Mouse (Mus musculus) layer of hippocampus, postnatal 25 days (tissue): ENCODE measurements at regions not wholly inside any gene's neighbourhood (a gene's known extent, or its start where the extent isn't known, plus 50 kb on each side); places are given as distances from the start of the nearest gene placed in this dataset.

Experiments
- DNase-seq, 2 experiments: peaks; one replicate each; pipeline ENCODE4 v3.0.0; 2022; ENCODE audit warnings: mixed read lengths in 2 of 2, low spot score in 1 of 2; ENCODE audit errors: extremely low spot score in 1 of 2

DNA sequence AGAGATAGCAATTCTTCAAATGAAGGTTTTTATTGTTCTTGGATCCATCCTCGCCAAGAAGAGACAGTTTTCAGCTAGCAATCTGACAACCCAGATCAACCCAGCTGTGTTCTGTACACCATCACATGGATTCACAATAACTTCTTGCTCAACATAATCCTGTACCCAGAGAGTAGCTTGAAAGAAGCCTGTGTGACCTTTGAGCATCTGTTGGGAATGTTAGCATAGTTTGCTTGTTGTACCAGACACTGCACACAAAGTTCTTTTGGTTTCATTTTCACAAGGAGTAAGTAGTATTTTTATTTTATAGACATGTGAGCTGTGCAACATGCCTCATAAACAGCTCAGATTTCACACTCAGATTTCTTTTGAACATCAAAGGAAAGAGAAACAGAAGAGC lies 136.0 kb downstream of the Gm9733 start:
- DNase-seq: no peak

DNA sequence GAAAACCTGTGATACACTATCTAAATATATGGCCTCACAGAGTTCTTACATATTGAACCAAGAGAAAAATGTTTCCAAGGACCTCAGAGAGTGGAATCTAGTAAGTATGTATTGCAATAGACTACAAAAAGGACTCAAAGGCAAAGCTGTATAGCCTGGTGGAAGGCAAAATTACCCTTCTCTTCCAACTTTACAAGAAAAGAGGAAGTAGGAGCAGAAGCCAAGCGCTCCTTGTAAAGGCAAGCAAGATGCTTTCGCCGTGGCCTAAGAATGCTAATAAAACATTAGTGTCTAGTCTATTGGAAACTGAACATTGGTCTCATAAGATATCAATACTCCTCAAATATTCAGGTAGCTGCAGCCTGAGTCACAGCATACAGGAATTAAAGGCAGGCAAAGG lies 134.0 kb downstream of the Gm9733 start:
- DNase-seq: no peak

DNA sequence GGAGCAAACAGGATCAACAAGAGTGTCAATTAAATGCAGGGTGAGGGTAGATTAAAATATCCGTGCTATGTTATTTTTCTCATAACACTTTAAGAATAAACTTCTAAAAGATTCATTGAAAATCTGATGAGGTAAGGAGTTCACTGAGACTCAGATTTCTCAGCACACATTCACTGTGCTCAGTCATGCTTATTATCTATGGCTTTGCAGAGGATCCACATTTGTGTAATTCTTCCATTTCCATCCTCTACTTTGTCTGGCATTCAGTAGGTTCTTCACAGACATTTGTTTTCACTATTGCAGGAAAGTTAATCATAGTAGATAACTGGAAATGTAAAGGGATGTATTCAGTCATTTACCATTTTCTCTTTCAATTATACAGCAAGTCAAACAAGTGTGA lies 131.8 kb downstream of the Gm9733 start:
- DNase-seq: no peak

DNA sequence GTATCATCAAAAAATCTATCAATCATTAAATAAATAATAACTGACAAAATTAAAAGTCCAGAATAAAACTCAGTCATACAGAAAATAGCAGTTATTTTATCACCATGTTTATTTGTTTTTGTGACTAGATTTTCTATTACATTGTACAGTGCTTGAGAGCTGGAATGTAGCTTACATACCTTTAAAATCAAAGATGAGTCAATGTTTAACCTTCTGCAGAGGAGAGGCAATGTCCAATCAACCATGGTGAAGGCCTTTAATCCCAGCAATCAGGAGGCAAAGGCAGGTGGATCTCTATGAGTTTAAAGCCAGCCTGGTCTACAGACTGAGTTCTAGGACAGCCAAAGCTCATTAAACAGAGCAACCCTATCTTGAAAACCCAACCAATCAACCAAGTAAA lies 131.1 kb downstream of the Gm9733 start:
- DNase-seq: no peak

DNA sequence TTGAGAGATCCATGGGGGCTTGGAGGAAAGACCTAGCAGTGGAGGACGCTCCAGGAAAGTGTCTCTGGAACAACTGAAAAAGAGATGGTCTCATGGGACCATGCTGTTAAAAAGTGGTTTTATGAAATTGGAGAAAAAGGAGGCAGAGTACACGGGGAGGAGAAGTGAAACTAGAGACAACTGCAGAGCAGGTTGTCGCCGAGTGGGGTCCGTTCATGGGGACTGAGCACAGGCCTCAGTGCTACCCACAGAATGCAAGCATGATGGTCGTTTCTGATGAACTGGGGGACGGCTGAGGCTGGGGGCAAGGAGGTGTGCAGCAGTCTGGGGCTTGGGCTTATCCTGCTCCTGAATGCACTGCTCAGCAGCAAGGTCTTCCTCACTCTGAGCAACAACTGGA lies 129.3 kb downstream of the Gm9733 start:
- no peak for DNase-seq

DNA sequence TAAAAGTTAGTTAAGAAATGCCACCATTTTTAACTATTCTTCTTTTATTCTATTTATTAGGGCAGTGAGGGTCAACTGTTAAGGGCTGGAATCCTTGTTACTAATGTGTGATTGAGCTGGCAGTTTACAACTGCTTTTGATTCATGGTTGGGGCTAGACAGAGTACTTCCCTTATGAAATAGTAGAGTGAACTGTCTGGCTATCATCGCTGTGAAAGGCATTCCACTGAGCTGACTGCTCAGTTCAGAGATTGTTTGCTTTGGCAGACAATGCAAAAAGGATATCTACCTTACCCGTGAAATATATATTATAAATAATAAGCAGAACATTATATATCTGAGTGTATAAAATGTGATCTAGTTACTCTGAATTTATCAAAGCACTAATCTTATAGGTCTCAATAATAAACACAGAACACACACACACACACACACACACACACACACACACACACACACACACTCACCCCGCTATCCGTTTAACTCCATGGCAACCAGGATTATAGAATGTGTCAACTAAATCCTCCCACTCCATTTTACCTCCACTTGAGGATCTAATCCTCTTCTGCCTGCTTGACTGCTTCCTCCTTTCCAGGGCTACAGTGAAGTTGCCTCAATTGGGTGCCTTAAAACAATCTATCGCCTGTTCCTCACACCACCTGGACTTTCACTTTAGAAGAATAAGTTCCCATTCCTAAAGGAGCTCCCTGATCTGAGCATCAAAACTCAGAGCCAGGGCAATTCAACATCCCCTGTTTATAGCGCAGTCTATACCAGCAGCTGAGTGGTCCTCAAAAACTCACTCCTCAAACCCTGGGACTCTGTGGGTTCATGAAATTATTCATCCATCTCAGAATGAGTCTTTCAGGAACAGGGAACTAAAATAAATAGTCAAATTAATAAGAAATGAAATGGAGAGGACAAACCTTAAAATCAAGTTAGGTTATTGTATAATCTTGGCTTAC lies 126.6 kb downstream of the Gm9733 start:
- DNase-seq: no peak

DNA sequence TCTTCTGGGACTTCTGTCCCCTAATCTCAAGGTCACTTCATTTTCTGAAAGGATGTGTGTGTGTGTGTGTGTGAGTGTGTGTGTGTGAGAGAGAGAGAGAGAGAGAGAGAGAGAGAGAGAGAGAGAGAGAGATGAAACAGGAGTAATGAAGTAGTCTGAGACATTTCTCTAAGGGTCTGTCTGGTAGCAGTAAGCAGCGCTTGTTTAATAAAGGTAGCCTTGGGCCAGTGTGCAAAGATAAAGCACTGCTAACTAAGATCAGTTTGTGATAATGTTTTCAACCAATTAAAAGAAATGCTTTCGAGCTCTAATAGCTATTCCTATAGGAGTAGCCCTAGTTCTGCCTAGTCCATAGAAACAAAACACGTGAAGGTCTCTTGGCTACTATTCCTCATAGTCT lies 119.7 kb downstream of the Gm9733 start:
- DNase-seq: no peak

DNA sequence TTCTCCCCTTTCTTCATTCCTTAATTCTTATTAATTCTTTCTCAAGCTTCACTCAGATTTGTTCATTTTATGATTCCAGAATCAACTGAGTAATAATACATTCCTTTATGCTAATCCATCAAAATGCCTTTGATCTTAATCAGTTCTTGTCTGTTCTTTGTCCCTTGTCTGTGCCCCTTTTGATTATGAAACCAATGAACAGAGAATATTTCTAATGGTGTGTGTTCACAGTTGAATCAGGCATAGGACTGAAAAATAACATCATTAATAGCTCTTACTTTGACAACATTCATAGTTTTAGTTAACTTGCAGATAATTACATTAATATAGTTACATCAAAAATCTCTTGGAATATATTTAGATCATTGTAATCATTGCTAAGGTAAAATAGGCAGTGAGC lies 114.5 kb downstream of the Gm9733 start:
- DNase-seq: no peak

DNA sequence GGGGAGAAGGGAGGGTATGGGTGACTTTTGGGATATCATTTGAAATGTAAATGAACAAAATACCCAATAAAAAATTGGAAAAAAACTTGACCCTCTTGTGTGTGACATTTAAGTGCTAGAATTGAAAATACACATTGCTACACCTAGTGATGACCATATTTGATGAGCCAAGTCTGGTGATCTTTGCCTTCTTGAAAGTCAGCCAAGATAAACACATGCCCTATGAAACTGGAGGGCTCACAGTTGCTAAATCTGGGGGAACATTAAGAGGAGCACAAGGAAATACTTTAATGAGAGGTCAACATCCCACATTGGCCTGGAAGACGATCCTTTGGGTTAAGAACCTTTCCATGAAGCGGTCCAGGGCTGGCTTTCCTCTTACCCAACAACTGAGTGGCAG lies 112.8 kb downstream of the Gm9733 start:
- DNase-seq: no peak

DNA sequence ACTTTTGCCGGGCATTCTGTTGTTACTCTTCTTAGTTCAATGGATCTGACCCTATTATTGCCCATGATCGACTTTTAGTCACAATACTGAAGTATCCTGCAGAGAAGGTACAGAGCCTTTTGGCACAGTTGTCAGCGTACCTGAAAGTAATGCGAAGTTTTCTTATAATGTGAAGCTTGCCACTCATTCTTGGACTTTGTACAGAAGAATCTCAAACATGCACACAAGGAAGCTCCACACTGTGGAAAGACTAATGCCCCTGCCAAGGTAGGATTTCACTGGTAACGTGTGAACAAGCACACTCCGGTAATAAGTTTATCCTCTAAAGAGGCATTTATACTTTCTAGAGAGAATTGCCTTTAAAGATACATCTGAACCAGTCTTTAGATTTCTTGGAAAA lies 108.8 kb downstream of the Gm9733 start:
- no peak for DNase-seq

DNA sequence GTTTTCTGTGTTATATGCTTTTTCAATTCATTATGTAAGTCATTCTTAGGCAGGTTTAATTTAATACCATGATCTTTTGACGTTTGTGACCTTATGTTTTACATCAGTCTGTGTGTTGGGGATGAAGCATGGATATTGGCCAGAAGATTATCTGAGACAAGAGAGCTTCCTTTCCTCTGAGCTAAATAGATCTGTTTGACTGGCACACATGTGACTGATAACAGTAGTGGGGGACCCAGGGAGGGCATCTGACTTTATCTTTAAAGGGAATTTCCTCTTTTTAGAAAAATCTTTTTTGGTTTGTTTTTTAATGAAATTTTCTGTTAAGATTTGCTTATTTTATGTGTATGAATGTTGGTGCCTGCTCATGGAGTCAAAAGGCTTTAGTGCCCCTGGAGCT lies 107.7 kb downstream of the Gm9733 start:
- no peak for DNase-seq

DNA sequence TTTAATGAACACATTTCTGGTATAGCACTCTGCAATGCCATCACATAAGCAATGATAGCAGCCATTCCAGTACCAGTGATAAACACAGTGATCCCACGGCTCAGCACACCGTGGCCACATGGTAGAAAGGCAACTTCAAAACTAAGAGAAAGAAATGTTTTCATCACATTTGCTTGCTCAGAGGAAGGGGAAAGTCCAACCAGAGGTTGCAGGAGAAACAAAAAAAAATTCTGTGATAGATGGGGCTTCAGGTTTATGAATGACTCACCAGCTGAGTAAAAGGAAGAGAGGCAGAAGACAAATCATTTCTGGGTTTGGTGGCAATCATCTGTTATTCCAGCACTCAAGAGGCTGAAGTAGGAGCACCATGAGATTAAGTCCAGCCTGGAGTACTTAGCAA lies 103.5 kb downstream of the Gm9733 start:
- no peak for DNase-seq

DNA sequence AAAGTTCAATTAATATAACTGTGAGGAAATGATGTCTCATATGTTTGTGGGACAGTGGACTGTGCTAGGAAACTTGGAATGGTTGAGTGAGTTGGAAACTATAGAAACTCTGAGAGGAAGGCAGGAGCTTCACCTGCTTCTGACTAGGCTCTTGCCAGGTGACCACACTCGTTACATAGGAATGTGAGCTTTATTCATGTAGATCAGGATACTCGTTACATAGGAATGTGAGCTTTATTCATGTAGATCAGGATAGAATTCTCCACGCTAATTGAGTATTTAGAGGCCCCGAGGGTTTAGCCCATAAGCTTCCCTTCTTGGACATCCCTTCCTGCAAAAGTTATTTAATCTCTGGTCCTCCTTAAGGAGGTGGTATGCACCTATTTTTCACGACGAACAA lies 101.9 kb downstream of the Gm9733 start:
- no peak for DNase-seq

DNA sequence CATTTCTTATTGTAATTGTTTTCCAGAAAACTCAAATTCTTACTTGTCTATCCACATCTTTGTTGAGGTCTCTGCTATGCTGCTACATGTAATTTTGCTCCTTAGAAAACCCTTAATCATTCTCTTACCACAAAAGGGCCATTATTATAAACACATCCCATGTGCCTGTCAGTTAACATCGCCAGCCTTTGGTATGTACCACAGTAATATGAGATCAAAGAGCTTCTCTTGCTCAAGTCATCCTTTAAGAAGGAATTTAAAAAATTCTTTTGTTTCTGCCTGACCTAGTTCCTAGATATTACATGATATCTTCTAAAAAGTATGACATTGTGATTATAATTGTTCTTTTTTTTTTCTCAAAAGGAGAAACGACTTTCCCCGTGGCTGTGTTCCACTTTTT lies 100.7 kb downstream of the Gm9733 start:
- DNase-seq: no peak

DNA sequence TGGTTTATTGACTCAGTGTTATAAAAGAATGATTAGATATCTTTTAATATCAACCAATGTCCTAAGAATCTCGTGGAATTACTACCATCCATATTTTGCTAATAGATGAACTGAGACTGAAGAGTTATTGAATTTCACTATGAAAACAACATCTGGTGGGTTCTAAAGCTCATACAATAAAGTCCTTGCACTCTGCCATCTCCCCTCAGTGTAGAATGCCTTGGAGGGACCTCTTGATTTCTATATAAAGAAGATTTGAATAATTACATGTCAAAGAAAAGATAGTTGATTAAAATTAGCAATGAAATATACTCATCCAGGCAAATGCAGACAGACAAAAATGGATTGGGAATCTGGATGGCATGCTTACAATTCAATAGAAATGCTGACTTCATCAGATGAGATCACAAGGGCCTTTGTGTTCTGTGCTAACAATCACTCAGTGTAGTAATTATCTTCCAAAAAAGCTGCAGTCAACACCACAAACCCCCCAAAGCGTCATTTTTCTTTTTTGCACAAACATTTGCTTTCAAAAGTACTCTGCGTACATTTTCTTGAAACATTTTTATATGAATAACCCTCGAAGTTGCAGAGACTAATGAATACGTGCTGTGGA lies 94.2 kb downstream of the Gm9733 start:
- DNase-seq: no peak

DNA sequence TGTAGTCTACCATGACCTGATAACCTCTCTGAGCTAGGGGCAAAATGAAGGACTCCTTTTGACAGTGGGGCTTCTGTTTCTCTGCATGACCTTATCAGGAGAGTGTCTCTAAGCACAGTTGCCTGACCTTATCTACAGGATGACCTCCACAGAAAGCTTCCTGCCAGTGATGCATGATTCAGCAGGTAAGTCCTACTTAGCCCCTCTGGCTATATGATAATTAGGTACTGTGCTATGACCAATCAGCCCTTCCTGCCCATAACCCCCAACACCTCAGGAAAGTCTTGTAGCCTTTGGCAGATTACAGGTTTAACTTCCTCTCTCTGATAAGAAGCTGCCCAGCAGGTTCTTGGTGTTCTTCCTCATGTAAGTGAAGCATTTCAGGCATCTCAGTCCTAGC lies 89.7 kb downstream of the Gm9733 start:
- DNase-seq: no peak

DNA sequence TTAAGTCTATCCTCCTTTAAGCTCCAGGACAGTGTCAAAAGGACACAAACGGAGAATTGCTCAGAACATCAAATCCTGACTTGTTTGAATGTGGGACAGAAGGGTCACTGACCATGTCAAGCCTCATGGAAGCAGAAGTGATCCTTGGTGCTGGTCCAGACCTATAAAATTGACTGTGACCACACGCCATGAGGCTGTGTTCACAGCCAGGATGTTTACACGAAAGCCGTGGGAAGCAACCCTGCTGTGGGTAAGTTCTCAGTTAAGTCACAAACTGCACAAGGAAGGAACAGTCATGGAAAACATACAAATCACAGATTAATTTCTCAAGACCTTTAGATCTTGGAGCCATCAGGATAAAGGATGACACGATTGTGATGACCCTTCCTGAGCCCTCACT lies 88.5 kb downstream of the Gm9733 start:
- no peak for DNase-seq

DNA sequence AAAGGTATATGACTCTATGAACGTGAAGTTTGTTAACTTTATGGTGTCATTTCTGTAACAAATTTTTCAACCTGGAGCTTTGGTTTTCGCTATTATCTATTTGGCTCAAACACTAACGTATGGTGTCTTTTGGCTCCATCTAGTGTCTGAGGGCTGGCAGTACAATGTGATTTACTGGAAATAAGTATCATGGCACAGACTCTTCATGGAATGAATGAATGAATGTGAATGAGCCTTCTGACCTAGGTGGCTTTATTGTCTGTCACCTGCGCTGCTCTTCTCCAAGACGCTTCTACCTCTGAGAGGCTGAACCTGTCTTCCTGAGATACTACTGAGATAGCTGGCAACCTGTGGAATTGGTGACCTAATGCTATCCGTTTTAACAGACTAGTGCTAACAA lies 87.1 kb downstream of the Gm9733 start:
- peak in 1 of 2 experiments; percentile 27 for DNase-seq
